Mouse (Mus musculus) T-cell, adult 2 months (primary cell): Measurements from ENCODE around the gene Creb5.

Experiments used
- DNase-seq: peaks from one replicate; pipeline ENCODE4 v3.0.0; 2022; ENCODE audit warnings: low spot score

The Creb5 gene

GRCm38 (mm10) chr6:53642826-53643356, 355.8 kb downstream of the Creb5 start:
- no peak for DNase-seq

GRCm38 (mm10) chr6:53643481-53643880, 356.4 kb downstream of the Creb5 start:
- no peak for DNase-seq

- no peak for DNase-seq
Observed at GRCm38 (mm10) chr6:53644056-53644455, 357.0 kb downstream of the Creb5 start.

- no peak for DNase-seq
Observed at GRCm38 (mm10) chr6:53644971-53645370, 357.9 kb downstream of the Creb5 start.

GRCm38 (mm10) chr6:53649782-53650181, 362.7 kb downstream of the Creb5 start:
- no peak for DNase-seq

- DNase-seq = no peak
Observed at GRCm38 (mm10) chr6:53652691-53653090, 365.6 kb downstream of the Creb5 start.

GRCm38 (mm10) chr6:53653706-53654360, 366.8 kb downstream of the Creb5 start:
- DNase-seq = no peak

- no peak for DNase-seq
Observed at GRCm38 (mm10) chr6:53654361-53654824, 367.3 kb downstream of the Creb5 start.

- DNase-seq = no peak
Observed at GRCm38 (mm10) chr6:53656466-53656865, 369.4 kb downstream of the Creb5 start.

- DNase-seq = no peak
Observed at GRCm38 (mm10) chr6:53657483-53657882, 370.4 kb downstream of the Creb5 start.

GRCm38 (mm10) chr6:53662858-53663833, 376.1 kb downstream of the Creb5 start:
- DNase-seq = no peak

GRCm38 (mm10) chr6:53664759-53665158, 377.7 kb downstream of the Creb5 start:
- no peak for DNase-seq

- DNase-seq = no peak
Observed at GRCm38 (mm10) chr6:53666503-53666902, 379.4 kb downstream of the Creb5 start.

GRCm38 (mm10) chr6:53678307-53678706, 391.2 kb downstream of the Creb5 start:
- DNase-seq = no peak

GRCm38 (mm10) chr6:53680046-53680445, 393.0 kb downstream of the Creb5 start:
- no peak for DNase-seq

- no peak for DNase-seq
Observed at GRCm38 (mm10) chr6:53684416-53684815, 397.3 kb downstream of the Creb5 start.

- no peak for DNase-seq
Observed at GRCm38 (mm10) chr6:53685323-53685722, 398.3 kb downstream of the Creb5 start.

GRCm38 (mm10) chr6:53688762-53689477, 401.9 kb downstream of the Creb5 start:
- no peak for DNase-seq

- DNase-seq = no peak
Observed at GRCm38 (mm10) chr6:53691006-53691405, 403.9 kb downstream of the Creb5 start.

GRCm38 (mm10) chr6:53695216-53695615, 408.1 kb downstream of the Creb5 start:
- DNase-seq = no peak

- no peak for DNase-seq
Observed at GRCm38 (mm10) chr6:53696471-53696870, 409.4 kb downstream of the Creb5 start.

GRCm38 (mm10) chr6:53696921-53697320, 409.9 kb downstream of the Creb5 start:
- no peak for DNase-seq
